Mouse (Mus musculus): ENCODE data around the gene Alg14. TPM values are rescaled to one million over a fixed set of nuclear protein-coding genes. Genes with fewer than 3 reads are reported as not detected.

Alg14 gene
- polyA plus RNA-seq (2015; fragmentation: Illumina TruSeq; extraction: RNeasy Lipid Tissue Mini Kit (QIAGEN cat#74804); ENCODE audit: insufficient read depth, low read depth, low replicate concordance), result 2.5 TPM

DNA sequence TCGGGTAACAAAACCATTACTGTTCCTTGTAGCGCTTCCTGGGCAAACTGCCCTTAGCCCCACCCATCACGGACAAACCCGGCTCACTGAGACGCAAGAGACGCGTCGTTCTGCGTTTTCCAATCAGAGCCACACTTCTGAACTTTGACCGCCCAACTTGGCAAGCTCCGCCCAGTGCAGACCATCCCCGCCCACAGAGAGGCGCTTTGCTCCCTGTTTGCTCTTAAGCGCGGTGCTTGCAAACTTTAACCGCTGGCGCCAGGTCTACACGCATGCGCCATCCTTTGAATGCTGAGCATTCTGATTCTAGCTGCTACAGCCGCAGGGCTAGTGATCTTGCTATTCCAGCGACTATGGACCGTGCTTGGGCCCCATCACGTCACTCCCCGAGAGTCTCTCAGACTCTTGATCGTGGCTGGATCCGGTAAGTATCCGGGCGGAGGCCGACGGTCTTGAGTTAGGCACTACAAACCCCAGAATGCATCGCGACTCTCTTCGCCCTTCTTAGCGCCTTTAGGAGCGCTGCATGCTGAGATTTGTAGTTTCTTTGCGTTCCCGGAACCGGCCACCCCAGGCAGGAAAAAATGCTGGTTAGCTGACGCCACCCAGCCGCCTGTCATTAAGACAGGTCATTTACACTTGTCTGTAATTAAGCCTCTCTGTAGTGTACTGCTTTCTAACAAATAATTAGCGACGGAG lies at the start of gene Alg14:
TSS of gene Alg14 (plus strand) at position 214 of the 699 bp plus-strand sequence.

DNA sequence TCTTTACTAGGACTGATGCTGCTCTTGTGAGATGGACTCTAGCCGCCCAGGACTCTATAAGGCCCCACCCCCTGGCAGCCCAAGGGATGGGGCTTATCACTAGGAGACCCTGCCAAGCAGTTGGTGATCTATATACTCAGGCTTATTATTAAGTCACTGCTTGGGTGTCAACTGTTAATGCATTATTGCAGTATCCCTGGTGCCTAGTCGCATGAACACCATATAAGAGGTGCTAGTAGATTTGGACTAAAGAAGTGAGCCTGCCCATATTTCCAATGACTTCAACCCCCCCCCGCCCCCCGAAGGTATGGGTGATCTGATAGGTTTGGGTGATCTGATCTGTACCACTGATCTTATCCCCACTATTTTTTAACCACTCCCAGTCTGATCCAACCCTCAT lies 8.6 kb upstream of the Alg14 start, which contains the start of gene Tmem56:
TSS of gene Tmem56 (minus strand) at position 101 of the 400 bp plus-strand sequence.

Other genes with a start within 250 kb of the Alg14 start
- 1.9 TPM for gene Rwdd3, start 120.1 kb upstream of the Alg14 start, polyA plus RNA-seq (2015; fragmentation: Illumina TruSeq; extraction: RNeasy Lipid Tissue Mini Kit (QIAGEN cat#74804); ENCODE audit: insufficient read depth, low read depth, low replicate concordance)
- gene Tmem56, start 8.7 kb upstream of the Alg14 start, polyA plus RNA-seq (2015; fragmentation: Illumina TruSeq; extraction: RNeasy Lipid Tissue Mini Kit (QIAGEN cat#74804); ENCODE audit: insufficient read depth, low read depth, low replicate concordance), result 2.1 TPM
- 37.0 TPM for gene Cnn3, start 134.7 kb downstream of the Alg14 start, polyA plus RNA-seq (2015; fragmentation: Illumina TruSeq; extraction: RNeasy Lipid Tissue Mini Kit (QIAGEN cat#74804); ENCODE audit: insufficient read depth, low read depth, low replicate concordance)
- 14.9 TPM for gene Slc44a3, start 240.6 kb downstream of the Alg14 start, polyA plus RNA-seq (2015; fragmentation: Illumina TruSeq; extraction: RNeasy Lipid Tissue Mini Kit (QIAGEN cat#74804); ENCODE audit: insufficient read depth, low read depth, low replicate concordance)